Mouse (Mus musculus) brain, adult 2 months (tissue): ENCODE measurements at regions not wholly inside any gene's neighbourhood (a gene's known extent, or its start where the extent isn't known, plus 50 kb on each side); places are given as distances from the start of the nearest gene placed in this dataset.

Experiments used
- DNase-seq: peaks from one replicate; pipeline ENCODE4 v3.0.0; 2011; ENCODE audit warnings: low read depth, low spot score

DNA sequence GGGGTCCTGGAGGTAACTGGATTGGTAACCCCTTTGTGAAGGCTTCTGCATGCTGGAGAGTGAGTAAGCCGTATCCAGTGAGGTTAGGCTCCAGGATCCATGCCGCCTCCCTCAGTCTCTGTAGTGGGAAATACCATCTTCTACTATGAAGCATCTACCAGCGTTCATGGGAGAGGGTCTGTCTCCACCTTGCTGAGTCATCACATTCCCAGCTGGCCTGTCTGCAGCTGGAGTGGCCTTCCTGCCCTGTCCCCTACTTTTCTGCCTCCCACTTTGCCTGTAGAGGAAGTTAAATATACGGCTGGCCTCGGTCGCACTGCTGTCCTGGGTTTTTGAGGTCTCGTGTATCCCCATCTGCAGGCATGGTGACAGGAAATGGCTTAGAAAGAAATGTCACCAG lies 78.0 kb upstream of the Sec14l1 start:
- DNase-seq, result no peak

- no peak for DNase-seq
These were observed 76.5 kb upstream of the Sec14l1 start for GRCm38 (mm10) chr11:117038282-117039106.

DNA sequence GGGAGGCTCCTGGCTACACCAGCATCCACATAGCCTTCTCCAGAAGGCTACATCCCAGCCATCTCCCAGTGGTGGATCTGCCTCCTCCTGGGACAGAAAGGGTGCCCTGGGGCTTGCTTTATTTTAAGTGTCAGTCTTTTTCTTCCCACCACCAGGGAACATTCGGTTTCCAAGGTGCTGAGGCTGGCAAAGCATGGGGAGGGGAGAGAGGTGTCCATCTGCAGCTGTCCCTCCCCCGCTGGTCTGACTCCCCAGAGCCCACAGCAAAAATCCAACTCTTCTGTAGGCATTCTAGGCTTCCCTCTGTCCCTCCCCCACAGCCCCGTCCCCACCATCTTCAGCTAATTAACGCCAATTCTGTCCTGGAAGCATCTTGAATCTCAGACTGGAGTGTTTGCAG lies 74.1 kb upstream of the Sec14l1 start:
- DNase-seq, result no peak

DNA sequence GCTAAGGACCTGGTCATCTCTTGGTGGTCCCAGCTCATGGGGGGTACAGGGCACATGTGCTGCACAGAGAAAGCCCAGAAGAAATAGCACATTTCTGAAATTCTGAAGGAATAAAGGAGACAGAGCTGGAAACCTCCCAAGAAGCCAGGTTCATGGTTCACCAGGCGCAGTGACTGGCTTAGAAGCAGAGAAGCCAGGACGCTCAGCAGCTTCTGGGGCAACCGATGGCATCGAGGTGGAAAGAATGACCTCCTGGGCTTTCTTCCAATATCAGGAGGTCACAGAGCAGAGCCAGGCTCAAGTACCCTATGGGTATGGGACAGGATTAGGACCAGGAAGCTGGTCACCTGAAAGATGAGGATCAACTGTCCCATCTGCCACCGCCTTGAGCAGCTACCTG lies 72.6 kb upstream of the Sec14l1 start:
- no peak for DNase-seq

- peak; percentile 81 for DNase-seq
These were observed 71.4 kb upstream of the Sec14l1 start for GRCm38 (mm10) chr11:117043524-117043923.

- no peak for DNase-seq
These were observed 70.2 kb upstream of the Sec14l1 start for GRCm38 (mm10) chr11:117044731-117045130.

DNA sequence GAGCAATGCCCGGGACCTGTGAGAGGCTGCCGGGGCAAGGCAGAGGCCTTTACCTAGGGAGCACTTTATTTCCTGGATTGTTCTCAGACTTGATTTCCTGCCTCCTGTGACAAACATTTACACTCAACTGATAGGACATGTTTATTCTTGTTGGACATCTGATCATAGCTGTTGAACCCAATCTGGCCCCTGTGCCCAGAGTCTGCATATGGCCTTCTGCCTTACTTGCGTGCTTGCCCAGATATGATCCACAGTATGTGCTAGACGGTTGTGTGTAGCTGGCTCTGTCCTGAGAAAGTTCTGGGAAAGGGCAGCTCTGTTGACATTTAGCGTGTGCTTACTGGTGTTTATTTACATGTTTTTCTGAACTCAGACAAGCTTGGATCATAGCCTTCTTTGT lies 68.3 kb upstream of the Sec14l1 start:
- no peak for DNase-seq

DNA sequence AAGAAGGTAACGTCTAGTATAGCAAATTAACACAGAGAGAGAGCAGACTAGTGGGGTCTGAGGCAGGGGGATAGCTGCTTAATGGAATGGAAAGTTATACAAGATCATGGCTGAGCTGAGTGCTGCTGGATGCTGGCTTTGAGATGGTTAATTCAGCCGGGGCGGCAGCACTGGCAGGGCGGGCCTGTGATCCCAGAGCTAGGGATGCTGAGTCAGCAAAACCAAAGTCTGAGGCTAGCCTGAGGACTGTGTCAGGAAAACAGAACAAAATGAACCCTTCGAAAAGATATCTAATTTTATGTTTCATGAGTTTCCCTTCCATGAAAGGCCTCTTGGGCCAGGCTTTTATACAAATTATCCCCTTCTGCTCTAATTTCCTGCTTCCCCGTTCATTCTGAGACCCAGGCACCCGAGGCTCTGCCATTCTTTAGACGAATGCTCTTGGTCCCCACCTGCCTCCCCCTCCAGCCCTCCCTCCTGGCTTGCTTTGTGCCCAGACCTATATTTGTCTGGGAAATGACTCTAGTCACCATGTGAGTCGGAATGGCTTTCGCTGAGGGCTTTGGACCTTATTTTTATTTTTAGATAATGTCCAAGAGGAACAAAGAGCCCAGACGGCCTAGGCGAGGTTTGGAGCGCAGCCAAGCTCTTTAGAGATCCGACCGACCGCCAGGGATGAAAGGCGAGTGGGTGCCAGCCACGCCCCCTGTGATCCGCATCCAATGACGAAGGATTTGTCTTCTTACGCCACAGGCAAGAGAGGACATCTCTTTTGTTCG lies 67.6 kb upstream of the Sec14l1 start:
- DNase-seq, result peak; percentile 76

GRCm38 (mm10) chr11:117048911-117049310 lies 66.1 kb upstream of the Sec14l1 start:
- no peak for DNase-seq

DNA sequence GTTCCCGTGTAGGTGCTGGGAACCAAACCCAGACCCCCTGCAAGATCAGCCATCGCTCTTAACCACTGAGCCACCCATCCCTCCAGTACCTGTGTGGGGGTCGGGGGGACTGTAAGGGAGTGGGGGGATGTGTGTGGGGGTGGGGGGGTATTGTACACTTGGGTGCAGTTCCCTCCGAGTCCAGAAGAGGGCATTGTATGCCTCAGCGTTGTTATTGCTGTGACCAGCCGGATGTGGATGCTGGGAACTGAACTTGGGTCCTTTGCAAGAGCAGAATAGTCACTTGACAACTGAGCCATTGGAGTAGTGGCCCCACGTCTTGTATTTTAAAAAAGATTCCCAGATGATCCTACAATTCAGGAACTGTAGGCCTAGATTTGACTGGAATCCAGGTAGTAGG lies 64.2 kb upstream of the Sec14l1 start:
- no peak for DNase-seq

DNA sequence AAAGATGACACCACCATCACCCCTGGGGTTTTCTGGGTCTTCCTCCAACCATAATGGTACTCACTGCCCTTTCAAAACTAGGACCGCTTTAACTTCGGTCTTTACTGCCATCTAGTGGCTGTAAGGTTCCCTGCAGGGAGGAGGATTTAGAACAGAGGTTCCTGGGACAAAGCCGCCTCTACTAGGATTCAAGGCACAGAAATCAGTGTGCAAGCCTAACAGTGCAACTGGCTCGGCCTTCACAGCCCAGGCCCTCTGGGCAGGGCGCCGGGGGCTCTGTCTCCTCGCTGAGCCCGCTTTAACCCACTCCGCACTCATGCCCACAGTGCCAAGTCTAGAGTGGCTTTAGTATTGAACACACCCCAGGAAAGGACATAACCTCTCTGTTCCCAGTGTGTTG lies 58.0 kb upstream of the Sec14l1 start:
- DNase-seq, result peak; percentile 86

- peak; percentile 91 for DNase-seq
These were observed 57.5 kb upstream of the Sec14l1 start for GRCm38 (mm10) chr11:117057451-117057850.

GRCm38 (mm10) chr11:117059120-117059519 lies 55.8 kb upstream of the Sec14l1 start:
- no peak for DNase-seq

DNA sequence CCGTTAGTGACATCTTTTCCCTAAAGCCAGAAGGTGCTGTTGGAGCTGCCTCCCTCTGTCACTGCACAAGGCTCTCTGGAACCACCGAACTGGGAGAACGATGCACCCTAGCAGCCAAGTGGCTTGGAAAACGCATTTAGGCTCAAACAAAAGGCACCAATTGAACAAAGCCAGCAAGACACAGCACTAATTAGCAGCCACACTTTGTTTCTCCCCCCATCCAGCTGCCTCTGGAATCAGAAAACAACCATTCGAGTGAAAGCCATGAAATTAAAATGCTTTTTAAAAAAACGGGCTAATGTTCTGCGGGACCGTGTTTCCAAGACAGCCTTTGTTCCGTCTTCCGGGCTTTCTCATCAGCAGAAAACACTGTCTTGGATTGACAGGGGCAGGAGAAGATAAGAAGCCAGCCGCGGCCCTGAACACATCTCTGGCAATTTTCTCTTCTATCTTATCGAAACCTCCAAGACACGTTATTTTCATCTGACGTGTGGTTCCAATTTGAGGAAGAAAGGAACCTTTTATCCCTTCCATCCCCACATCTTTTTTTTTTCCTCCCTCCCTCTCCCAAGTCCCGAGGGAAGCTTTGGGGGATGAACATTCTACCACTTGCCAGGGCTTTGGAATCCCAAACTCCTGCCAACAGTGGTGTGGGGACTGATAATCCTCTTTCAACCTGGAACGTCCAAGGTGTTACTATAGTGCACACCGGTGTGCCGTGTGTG lies 54.8 kb upstream of the Sec14l1 start:
- peak; percentile 80 for DNase-seq

- DNase-seq, result no peak
These were observed 54.1 kb upstream of the Sec14l1 start for GRCm38 (mm10) chr11:117060706-117061337.

GRCm38 (mm10) chr11:117062772-117063499 lies 52.0 kb upstream of the Sec14l1 start:
- DNase-seq, result peak; percentile 86
